Mouse (Mus musculus) midbrain, embryonic 16.5 days (tissue): ENCODE data around the gene Ak5. TPM values are rescaled to one million over a fixed set of nuclear protein-coding genes. Genes with fewer than 3 reads are reported as not detected.

Experiments
- ATAC-seq: fragments of 200-750 bp; cut with Nextera tagmentation; 2 replicates; pipeline ENCODE4 v1.8.0; 2017; ENCODE audit warnings: moderate TSS enrichment
- H3K27ac ChIP-seq: fragments of 300-500 bp; sonication (generic); 2 replicates; pipeline ENCODE4 v1.5.1; 2014; ENCODE audit warnings: mild to moderate bottlenecking, low read length, mixed read lengths
- H3K27me3 ChIP-seq: fragments of 300-500 bp; sonication (generic); 2 replicates; pipeline ENCODE4 v1.6.1; 2014; ENCODE audit warnings: low read depth, low read length, mixed read lengths; ENCODE audit not compliant: control insufficient read depth, insufficient read depth
- H3K36me3 ChIP-seq: fragments of 300-500 bp; sonication (generic); 2 replicates; pipeline ENCODE4 v1.6.1; 2014; ENCODE audit warnings: mild to moderate bottlenecking, low read length, moderate library complexity, mixed read lengths; ENCODE audit not compliant: control insufficient read depth, insufficient read depth
- H3K4me1 ChIP-seq: fragments of 300-500 bp; sonication (generic); 2 replicates; pipeline ENCODE4 v1.6.1; 2014; ENCODE audit warnings: mild to moderate bottlenecking, low read length, mixed read lengths; ENCODE audit not compliant: control insufficient read depth, insufficient read depth
- H3K4me2 ChIP-seq: fragments of 300-500 bp; sonication (generic); 2 replicates; pipeline ENCODE4 v1.6.1; 2014; ENCODE audit warnings: mild to moderate bottlenecking, low read length, mixed read lengths
- H3K4me3 ChIP-seq: fragments of 300-500 bp; sonication (generic); 2 replicates; pipeline ENCODE4 v1.5.1; 2014; ENCODE audit warnings: low read depth, mild to moderate bottlenecking, low read length, moderate library complexity, mixed read lengths
- H3K9ac ChIP-seq: fragments of 300-500 bp; sonication (generic); 2 replicates; pipeline ENCODE4 v1.6.1; 2014; ENCODE audit warnings: low read depth, low read length, mixed read lengths
- H3K9me3 ChIP-seq: fragments of 300-500 bp; sonication (generic); replicated peaks from 2 replicates; pipeline ENCODE4 v1.6.1; 2014; ENCODE audit warnings: mild to moderate bottlenecking, low read length, mixed read lengths; ENCODE audit not compliant: control insufficient read depth, poor library complexity, severe bottlenecking
- WGBS: fragments of 180-500 bp; shearing (Covaris S2); extraction: QIAGEN DNeasy Blood & Tissue Kit; methylation state at CpG from one replicate; pipeline ENCODE4 v1.1.7; 2014; 5-methylcytosine and 5-hydroxymethylcytosine counted together
- polyA plus RNA-seq: library from polyadenylated mRNA; unstranded; fragments of >200 nt; fragmentation: Nextera tagmentation; extraction: Ambion mirVana; gene quantifications from 2 replicates; pipeline ENCODE4 v1.2.1, GENCODE M21; 2015

The Ak5 gene
- polyA plus RNA-seq, 1 experiment from 2014 or later, result 20.9 TPM

GRCm38 (mm10) chr3:152563833-152564232 lies 104.3 kb downstream of the Ak5 start:
- H3K4me2 ChIP-seq, result no peak overlapping the region
- H3K9ac ChIP-seq, result no peak overlapping the region
- H3K4me3 ChIP-seq, result no peak overlapping the region
- no peak overlapping the region for H3K27ac ChIP-seq
- H3K4me1 ChIP-seq, result no peaks in the 10 kb centered on the region
- H3K27me3 ChIP-seq, result no peaks in the 10 kb centered on the region
- no peaks in the 10 kb centered on the region for H3K9me3 ChIP-seq
- H3K36me3 ChIP-seq, result no peaks in the 10 kb centered on the region
- ATAC-seq, result no peak

DNA sequence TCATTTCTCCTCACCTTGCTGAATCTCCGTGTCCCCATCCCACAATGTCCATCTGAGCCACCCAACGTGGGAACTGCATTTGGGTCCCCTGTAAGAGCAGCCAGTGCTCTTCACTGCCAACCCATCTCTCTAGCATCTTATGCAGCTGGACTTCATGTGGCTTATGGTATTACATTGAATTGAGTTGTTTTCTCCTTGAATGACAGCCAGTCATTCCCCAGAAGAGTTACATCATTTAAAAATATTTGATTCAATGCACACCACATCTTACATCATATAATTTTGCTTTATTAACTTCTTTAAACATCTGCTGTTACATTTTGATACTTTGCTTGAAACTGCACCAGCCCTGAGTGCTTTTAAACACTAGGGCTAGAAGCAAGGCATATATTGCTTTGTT lies 106.5 kb downstream of the Ak5 start:
- ATAC-seq, result no peak
- H3K4me2 ChIP-seq, result no peak overlapping the region
- no peaks in the 10 kb centered on the region for H3K4me1 ChIP-seq
- H3K9me3 ChIP-seq, result no peaks in the 10 kb centered on the region
- no peak overlapping the region for H3K4me3 ChIP-seq
- H3K36me3 ChIP-seq, result no peaks in the 10 kb centered on the region
- H3K9ac ChIP-seq, result no peak overlapping the region
- H3K27ac ChIP-seq, result no peak overlapping the region
- WGBS, result 76% methylated on average over 2 of the region's 2 CpGs
- no peaks in the 10 kb centered on the region for H3K27me3 ChIP-seq

DNA sequence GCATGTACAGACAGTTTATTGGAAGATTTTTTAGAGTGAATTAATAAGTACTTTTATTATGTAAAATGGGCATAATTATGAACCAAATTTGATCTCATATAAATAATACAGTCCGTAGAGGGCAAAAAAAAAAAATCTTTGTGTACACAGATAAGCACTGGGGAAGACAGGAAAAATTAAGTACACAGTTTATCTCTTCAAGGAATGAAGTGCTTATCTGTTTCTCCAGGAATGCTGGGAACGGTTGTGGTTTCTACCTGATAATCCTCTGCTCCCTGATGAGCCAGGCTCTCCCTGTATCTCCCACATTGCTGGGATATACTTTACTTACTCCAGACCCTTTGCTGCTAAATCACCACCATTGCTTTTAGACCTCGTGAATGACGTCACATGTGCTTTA lies 108.9 kb downstream of the Ak5 start:
- Histone ChIP-seq H3K4me2 (no peak overlapping the region), H3K27ac (no peak overlapping the region), H3K36me3 (no peaks in the 10 kb centered on the region), H3K9me3 (no peaks in the 10 kb centered on the region), H3K4me3 (no peak overlapping the region), H3K27me3 (no peaks in the 10 kb centered on the region), H3K4me1 (no peaks in the 10 kb centered on the region), H3K9ac (no peak overlapping the region)
- no peak for ATAC-seq
- 67% methylated on average over 4 of the region's 4 CpGs for WGBS

DNA sequence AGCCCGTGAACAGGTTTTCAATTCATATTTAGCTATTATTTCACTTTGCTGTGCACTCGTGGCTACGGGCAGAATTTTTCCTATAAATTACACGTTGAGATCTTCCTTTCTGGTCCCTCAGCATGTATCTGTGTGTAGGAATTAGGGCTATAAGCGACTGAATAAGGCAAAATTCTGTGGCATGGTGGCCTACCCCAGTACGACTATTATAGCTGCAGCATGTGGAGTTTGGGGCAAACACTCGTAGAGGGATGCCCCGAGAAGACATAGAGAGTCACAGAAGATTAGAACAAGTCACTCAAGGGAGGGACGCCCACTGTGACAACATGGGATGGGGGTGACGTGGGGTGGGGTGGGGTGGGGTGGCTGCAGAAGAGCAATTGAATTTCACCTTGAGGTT lies 110.1 kb downstream of the Ak5 start:
- Histone ChIP-seq H3K9ac (no peak overlapping the region), H3K9me3 (no peaks in the 10 kb centered on the region), H3K27ac (no peak overlapping the region), H3K27me3 (no peaks in the 10 kb centered on the region), H3K36me3 (no peaks in the 10 kb centered on the region), H3K4me1 (no peaks in the 10 kb centered on the region), H3K4me2 (no peak overlapping the region), H3K4me3 (no peak overlapping the region)
- WGBS, result 67% methylated on average over 10 of the region's 10 CpGs
- no peak for ATAC-seq

DNA sequence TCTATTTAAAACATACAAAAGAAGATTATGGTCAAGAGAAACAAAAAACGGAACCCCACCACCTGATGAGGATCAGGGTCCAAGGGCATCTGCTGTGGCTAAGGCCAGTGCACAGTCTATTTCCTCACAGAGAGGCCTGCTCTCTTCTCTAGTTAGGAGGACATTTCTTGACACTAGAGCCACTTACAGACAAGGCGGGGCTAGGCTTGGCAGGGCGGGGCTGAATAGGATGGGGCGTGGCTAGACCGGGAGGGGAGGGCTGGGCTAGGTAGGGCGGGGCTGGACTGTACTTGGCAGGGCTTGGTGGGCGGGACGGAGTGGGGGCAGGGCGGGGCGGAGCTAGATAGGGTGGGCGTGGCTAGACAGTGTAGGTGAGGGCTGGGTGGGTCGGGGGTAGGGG lies 110.5 kb downstream of the Ak5 start:
- Histone ChIP-seq H3K4me3 (no peak overlapping the region), H3K4me2 (no peak overlapping the region), H3K27me3 (no peaks in the 10 kb centered on the region), H3K9ac (no peak overlapping the region), H3K4me1 (no peaks in the 10 kb centered on the region), H3K9me3 (no peaks in the 10 kb centered on the region), H3K27ac (no peak overlapping the region), H3K36me3 (no peaks in the 10 kb centered on the region)
- no peak for ATAC-seq
- WGBS, result 45% methylated on average over 12 of the region's 12 CpGs

DNA sequence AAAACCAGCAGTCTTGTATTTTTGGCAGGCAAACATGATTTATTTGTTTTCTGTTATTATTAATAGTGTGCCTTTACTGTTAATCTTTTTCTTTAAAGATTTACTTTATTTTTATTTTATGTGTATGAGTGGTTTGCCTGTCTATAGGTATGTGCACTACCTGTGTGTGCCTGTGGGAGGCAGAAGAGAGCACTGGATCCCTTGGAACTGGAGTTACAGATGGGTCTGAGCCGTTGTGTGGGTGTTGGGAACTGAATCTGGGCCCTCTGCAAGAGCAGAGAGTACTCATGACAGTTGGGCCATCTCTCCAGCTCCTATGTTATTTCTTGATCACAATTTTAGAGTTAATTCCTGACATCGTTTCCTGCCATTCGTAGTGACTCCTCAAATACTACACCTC lies 111.2 kb downstream of the Ak5 start:
- 91% methylated on average over 3 of the region's 3 CpGs for WGBS
- Histone ChIP-seq H3K27me3 (no peaks in the 10 kb centered on the region), H3K9me3 (no peaks in the 10 kb centered on the region), H3K36me3 (no peaks in the 10 kb centered on the region), H3K9ac (no peak overlapping the region), H3K4me1 (no peaks in the 10 kb centered on the region), H3K4me3 (no peak overlapping the region), H3K27ac (no peak overlapping the region), H3K4me2 (no peak overlapping the region)
- no peak for ATAC-seq

DNA sequence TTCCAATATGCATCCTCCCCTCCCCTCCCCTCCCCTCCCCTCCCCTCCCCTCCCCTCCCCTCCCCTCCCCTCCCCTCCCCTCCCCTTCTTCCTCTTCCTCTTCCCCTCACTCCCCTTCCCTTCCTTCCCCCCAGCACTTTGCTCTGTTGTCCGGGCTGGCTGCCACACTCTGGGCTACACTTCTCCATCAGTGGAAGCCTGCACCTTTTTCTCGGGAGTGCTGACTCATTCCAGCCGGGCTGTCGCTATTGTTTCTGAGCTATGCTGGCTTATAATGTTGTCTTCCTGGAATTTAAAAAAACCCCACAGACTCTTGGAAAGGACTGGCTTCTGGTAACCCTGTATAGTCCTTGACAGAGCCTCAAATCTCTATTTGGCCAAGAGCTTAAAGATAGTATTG lies 111.7 kb downstream of the Ak5 start:
- Histone ChIP-seq H3K27ac (no peak overlapping the region), H3K9ac (no peak overlapping the region), H3K4me1 (no peaks in the 10 kb centered on the region), H3K27me3 (no peaks in the 10 kb centered on the region), H3K36me3 (no peaks in the 10 kb centered on the region), H3K4me3 (no peak overlapping the region), H3K4me2 (no peak overlapping the region), H3K9me3 (no peaks in the 10 kb centered on the region)
- WGBS, result 47% methylated on average over 4 of the region's 4 CpGs
- ATAC-seq, result no peak

- H3K9me3 ChIP-seq, result no peaks in the 10 kb centered on the region
- WGBS, result 41% methylated on average over 7 of the region's 7 CpGs
- H3K4me3 ChIP-seq, result no peak overlapping the region
- H3K27me3 ChIP-seq, result no peaks in the 10 kb centered on the region
- no peak overlapping the region for H3K9ac ChIP-seq
- H3K27ac ChIP-seq, result no peak overlapping the region
- no peak overlapping the region for H3K4me2 ChIP-seq
- H3K4me1 ChIP-seq, result no peaks in the 10 kb centered on the region
- no peak for ATAC-seq
- no peaks in the 10 kb centered on the region for H3K36me3 ChIP-seq
Observed at GRCm38 (mm10) chr3:152555216-152555615, 112.9 kb downstream of the Ak5 start.

- WGBS, result 91% methylated on average over 7 of the region's 7 CpGs
- no peak overlapping the region for H3K27ac ChIP-seq
- no peaks in the 10 kb centered on the region for H3K4me1 ChIP-seq
- H3K36me3 ChIP-seq, result no peaks in the 10 kb centered on the region
- no peak overlapping the region for H3K9ac ChIP-seq
- no peak for ATAC-seq
- H3K4me3 ChIP-seq, result no peak overlapping the region
- H3K9me3 ChIP-seq, result no peaks in the 10 kb centered on the region
- H3K27me3 ChIP-seq, result no peaks in the 10 kb centered on the region
- no peak overlapping the region for H3K4me2 ChIP-seq
Observed at GRCm38 (mm10) chr3:152554366-152554765, 113.8 kb downstream of the Ak5 start.

DNA sequence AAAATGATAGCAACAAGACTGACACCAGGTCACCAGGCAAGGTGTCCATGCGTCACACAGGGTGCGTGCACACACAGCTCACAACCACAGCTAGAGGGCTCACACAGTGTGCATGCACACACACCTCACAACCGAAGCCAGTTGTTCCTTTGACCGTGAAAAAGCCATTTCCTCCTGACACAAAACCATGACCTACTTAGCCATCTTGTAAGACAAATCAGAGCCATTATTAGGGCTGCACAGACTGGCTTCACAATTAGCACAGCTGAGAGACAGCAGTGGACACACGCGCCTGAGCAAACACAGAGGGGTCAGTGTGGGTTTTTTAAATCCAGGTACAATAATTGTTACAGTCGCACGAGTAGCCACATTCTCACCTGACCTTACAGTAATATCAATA lies 115.5 kb downstream of the Ak5 start:
- Histone ChIP-seq H3K9ac (no peak overlapping the region), H3K4me2 (no peak overlapping the region), H3K4me3 (no peak overlapping the region), H3K36me3 (no peaks in the 10 kb centered on the region), H3K27me3 (no peaks in the 10 kb centered on the region), H3K9me3 (no peaks in the 10 kb centered on the region), H3K27ac (no peak overlapping the region), H3K4me1 (no peaks in the 10 kb centered on the region)
- no peak for ATAC-seq
- 81% methylated on average over 8 of the region's 8 CpGs for WGBS
